Mouse (Mus musculus) limb, embryonic 15.5 days (tissue): ENCODE data around the gene Hoxb5. TPM values are rescaled to one million over a fixed set of nuclear protein-coding genes. Genes with fewer than 3 reads are reported as not detected.

ENCODE experiments used
- ATAC-seq: fragments of 200-750 bp; cut with Nextera tagmentation; 2 replicates; pipeline ENCODE4 v1.8.0; 2017; ENCODE audit warnings: low read depth, moderate TSS enrichment; ENCODE audit not compliant: insufficient number of reproducible peaks, low FRiP score, low TSS enrichment
- H3K27ac ChIP-seq: fragments of 300-500 bp; sonication (generic); 2 replicates; pipeline ENCODE4 v1.5.1; 2015; ENCODE audit warnings: moderate library complexity, mild to moderate bottlenecking, inconsistent platforms
- H3K27me3 ChIP-seq: fragments of 300-500 bp; sonication (generic); 2 replicates; pipeline ENCODE4 v1.6.1; 2015; ENCODE audit warnings: inconsistent platforms
- H3K36me3 ChIP-seq: fragments of 300-500 bp; sonication (generic); 2 replicates; pipeline ENCODE4 v1.6.1; 2015; ENCODE audit warnings: inconsistent platforms
- H3K4me1 ChIP-seq: fragments of 300-500 bp; sonication (generic); 2 replicates; pipeline ENCODE4 v1.6.1; 2015; ENCODE audit warnings: inconsistent platforms
- H3K4me2 ChIP-seq: fragments of 300-500 bp; sonication (generic); 2 replicates; pipeline ENCODE4 v1.6.1; 2015; ENCODE audit warnings: mild to moderate bottlenecking, inconsistent platforms
- H3K4me3 ChIP-seq: fragments of 300-500 bp; sonication (generic); 2 replicates; pipeline ENCODE4 v1.5.1; 2015; ENCODE audit warnings: mild to moderate bottlenecking, inconsistent platforms
- H3K9ac ChIP-seq: fragments of 300-500 bp; sonication (generic); 2 replicates; pipeline ENCODE4 v1.6.1; 2015; ENCODE audit warnings: inconsistent platforms
- H3K9me3 ChIP-seq: fragments of 300-500 bp; sonication (generic); 2 replicates; pipeline ENCODE4 v1.6.1; 2016; ENCODE audit warnings: inconsistent platforms
- WGBS: fragments of 180-500 bp; shearing (Covaris S2); methylation state at CpG from one replicate; pipeline ENCODE4 v1.1.7; 2015; 5-methylcytosine and 5-hydroxymethylcytosine counted together
- polyA plus RNA-seq: library from polyadenylated mRNA; unstranded; fragments of >200 nt; fragmentation: Nextera tagmentation; extraction: Ambion mirVana; gene quantifications from 2 replicates; pipeline ENCODE4 v1.2.1, GENCODE M21; 2015

The Hoxb5 gene
- polyA plus RNA-seq, 1 experiment from 2014 or later: 0.73 TPM

DNA sequence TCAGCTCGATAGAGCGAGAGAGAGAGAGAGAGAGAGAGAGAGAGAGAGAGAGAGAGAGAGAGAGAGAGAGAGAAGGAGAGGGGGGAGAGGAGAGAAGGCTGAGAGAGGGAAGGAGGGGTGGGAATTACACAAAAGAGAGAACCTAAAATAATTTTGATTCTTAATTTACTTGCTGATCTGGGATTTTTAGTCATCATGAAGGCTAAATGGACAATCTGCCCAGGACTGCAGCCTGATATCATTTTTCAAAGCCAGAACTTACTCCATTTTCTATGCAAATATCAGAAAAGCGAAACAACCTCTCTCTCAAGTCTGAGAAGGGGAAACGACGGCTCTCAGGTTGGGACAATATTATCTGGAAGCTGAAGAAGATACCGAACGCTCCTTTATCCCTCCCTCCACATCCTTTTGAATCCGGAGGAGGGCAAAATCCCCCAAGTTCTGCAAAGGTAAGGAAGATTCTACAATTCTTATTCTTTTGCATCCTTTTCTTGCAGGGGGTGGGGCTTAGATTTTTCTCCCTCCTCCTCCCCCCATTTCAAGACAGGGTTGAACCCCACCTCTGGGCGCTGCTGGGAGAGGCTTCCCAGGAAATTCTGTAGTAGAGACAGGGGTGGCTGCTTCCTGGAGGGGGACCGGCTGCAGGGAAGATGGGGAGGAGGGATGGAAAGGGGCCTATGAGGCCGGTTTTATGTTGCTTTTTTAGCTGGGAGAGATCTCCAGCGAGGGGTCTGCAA lies 10.4 kb upstream of the Hoxb5 start:
- peaks cover 14% of the 10 kb centered on the region; the same call in 1 of the 2 replicates for H3K4me1 ChIP-seq
- H3K4me3 ChIP-seq: peak overlapping the region; percentile 28
- WGBS: 2% methylated on average over 12 of the region's 12 CpGs
- H3K36me3 ChIP-seq: no peaks in the 10 kb centered on the region
- peaks cover 98% of the 10 kb centered on the region for H3K27me3 ChIP-seq
- H3K4me2 ChIP-seq: no peak overlapping the region
- no peak for ATAC-seq
- no peak overlapping the region for H3K27ac ChIP-seq
- no peaks in the 10 kb centered on the region for H3K9me3 ChIP-seq
- H3K9ac ChIP-seq: no peak overlapping the region

DNA sequence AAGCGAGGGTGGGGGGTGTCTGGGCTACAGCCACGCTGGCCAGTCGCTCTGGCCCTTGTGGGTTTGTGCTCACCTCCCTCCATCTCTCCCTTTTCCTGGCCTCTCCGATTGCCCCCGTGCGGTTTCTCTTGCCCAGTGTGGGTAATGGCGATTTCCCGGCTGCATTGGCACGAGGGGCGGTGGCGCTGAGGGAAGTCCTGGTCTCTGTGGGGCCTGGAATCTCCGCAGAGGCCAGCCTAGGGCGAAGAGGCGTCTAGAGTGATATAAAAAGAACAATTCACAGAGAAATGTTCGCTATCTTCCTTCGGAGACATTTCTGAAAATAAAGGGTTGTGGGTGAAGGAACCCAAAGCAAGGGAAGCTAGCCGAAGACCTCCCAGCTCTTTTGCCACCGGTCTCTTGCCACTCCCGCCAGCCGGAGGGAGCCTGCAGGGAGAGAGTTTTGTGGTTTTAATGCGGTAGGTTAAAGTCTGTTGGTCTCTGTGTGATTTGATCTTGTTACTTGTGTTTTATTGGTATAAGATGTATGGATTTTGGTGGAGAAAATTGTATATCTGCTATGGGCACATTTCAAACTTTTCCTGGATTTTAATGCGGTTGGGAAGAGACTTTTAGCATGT lies 9.7 kb upstream of the Hoxb5 start:
- Histone ChIP-seq H3K9me3 (no peaks in the 10 kb centered on the region), H3K27ac (no peak overlapping the region), H3K27me3 (peaks cover 98% of the 10 kb centered on the region), H3K9ac (no peak overlapping the region), H3K4me2 (no peak overlapping the region), H3K4me3 (peak overlapping the region; percentile 28), H3K36me3 (no peaks in the 10 kb centered on the region), H3K4me1 (peaks cover 14% of the 10 kb centered on the region; the same call in 1 of the 2 replicates)
- 4% methylated on average over 22 of the region's 22 CpGs for WGBS
- no peak for ATAC-seq

DNA sequence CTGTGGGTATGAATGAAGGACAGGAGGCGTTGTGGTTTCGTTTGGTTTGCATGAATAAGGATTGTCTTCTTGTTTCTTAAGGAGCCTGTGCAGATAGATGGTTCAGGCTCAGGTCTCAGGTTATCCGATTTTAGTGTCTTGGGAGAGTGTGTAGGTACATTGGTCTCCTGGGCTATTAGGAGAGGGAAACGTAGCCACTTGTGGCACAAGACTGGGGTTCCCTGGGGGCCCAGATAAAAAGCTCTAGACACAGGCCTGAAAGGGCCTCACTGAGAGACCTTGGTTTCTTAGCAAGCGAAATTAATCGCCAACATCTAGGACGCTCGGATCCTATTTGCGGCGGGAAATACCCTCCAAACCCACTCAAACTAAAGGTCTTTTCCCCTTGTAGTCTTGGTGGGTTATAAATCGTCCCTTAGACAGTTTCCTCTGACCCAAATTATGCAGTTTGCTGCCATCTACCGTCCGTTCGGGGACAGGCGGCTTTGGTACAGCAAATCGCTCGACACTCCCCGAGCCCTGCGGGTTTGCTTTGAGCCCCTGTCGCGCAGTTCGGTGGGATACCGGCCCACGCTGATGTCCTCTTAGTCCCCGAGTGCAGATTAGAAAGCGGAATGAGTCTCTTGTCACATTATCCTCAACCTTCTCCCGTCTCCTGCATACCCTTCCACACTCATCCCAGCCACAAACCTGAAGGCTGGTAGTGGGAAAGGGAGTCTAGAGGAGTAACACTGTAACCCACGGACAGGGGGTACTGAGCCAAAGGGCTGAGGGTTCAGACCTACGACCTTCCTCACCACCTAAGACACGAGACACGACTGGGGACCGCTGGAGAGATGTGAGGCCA lies 8.7 kb upstream of the Hoxb5 start:
- Histone ChIP-seq H3K4me1 (peaks cover 21% of the 10 kb centered on the region), H3K9ac (no peak overlapping the region), H3K4me2 (peak overlapping the region; percentile 31), H3K9me3 (no peaks in the 10 kb centered on the region), H3K4me3 (peak overlapping the region; percentile 18), H3K36me3 (no peaks in the 10 kb centered on the region), H3K27me3 (peaks cover 99% of the 10 kb centered on the region), H3K27ac (no peak overlapping the region)
- WGBS: under 1% methylated on average over 32 of the region's 32 CpGs
- no peak for ATAC-seq

DNA sequence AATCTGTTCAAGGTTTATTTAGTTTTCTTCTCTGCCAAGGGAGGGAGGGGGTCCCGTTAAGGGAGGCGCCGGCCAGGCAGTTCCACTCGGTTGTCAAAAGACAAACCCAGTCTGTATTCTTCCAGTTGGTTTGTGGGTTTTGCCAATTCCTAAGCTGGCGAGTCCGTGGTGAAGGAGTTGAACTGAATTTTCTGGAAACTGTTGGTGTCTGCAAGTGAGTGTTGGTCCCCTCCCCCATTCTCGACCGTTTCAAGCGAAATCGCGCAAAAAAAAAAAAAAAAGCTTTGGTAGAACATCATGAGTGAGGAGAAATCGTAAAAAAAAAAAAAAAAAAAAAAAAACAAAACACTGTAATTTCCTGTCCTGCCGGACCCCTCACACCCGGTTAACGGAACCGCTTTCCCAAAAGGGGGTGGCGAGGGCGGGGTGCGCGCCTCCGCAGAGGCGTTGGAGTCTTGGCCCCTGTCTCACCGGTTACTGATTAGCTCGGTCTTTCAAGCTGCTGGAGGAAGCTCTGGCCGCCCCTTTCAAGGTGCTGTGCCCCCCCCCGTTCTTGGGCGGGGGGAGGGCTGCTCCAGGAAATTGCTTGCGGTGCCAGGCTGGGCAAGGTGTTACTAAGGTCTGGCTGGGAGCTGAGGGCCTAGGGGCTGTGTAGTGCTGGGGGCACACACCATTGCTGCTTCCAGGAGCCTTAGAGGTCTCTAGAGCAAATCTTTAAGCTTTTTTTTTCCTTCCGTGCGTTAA lies 7.9 kb upstream of the Hoxb5 start:
- no peaks in the 10 kb centered on the region for H3K9me3 ChIP-seq
- H3K4me1 ChIP-seq: peaks cover 21% of the 10 kb centered on the region
- peak overlapping the region; percentile 31; the same call in 1 of the 2 replicates for H3K4me2 ChIP-seq
- H3K4me3 ChIP-seq: peak overlapping the region; percentile 18; the same call in 1 of the 2 replicates
- peaks cover 99% of the 10 kb centered on the region for H3K27me3 ChIP-seq
- no peak overlapping the region for H3K27ac ChIP-seq
- no peak overlapping the region for H3K9ac ChIP-seq
- no peaks in the 10 kb centered on the region for H3K36me3 ChIP-seq
- 1% methylated on average over 30 of the region's 30 CpGs for WGBS
- ATAC-seq: no peak

DNA sequence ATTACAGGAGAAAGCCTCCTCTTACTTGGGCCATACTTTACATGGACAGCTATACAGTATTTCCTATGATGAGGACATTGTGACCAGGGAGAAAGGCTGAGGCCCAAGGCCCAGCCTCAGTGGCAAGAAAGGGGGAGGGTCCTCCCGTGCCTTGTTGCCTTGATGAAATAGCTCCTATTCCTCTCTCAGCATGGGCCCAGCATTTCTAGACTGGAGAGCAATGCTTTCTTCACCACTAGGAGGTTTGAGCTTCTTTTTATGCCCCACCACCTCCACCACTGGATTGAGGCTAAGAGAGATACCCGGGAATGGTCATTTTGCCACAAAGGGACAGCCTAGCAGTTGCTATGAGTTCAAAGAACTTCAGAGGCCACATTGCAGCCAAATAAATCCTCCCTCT lies 6.1 kb upstream of the Hoxb5 start:
- WGBS: 11% methylated on average over 2 of the region's 2 CpGs
- no peak overlapping the region for H3K9ac ChIP-seq
- peaks cover 21% of the 10 kb centered on the region for H3K4me1 ChIP-seq
- H3K27ac ChIP-seq: no peak overlapping the region
- no peaks in the 10 kb centered on the region for H3K36me3 ChIP-seq
- H3K4me2 ChIP-seq: no peak overlapping the region
- H3K9me3 ChIP-seq: no peaks in the 10 kb centered on the region
- ATAC-seq: no peak
- peaks cover 100% of the 10 kb centered on the region for H3K27me3 ChIP-seq
- H3K4me3 ChIP-seq: no peak overlapping the region

DNA sequence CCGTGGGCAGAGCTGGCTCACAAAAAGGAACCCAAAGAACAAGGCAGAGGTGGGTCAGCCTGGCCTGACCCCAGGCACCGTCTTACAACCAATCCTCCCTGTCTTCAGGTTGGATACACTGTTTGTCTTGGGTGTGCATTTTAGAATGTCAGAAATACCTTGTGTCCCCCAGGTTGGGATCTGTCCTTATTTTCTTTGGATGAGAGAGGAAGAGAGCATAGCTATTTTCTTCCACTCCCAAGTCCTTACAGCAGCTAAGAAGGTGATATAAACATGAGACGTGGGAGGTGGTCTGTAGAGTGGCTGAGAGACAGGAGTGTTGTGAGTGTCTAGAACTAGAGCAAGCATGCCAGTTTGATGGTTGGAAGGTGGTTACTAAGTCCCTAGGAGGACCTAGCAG lies 5.7 kb upstream of the Hoxb5 start:
- H3K36me3 ChIP-seq: no peaks in the 10 kb centered on the region
- H3K27ac ChIP-seq: no peak overlapping the region
- ATAC-seq: no peak
- 20% methylated on average over 3 of the region's 3 CpGs for WGBS
- no peak overlapping the region for H3K4me3 ChIP-seq
- H3K4me1 ChIP-seq: peaks cover 21% of the 10 kb centered on the region
- no peak overlapping the region for H3K4me2 ChIP-seq
- H3K27me3 ChIP-seq: peaks cover 100% of the 10 kb centered on the region
- H3K9me3 ChIP-seq: no peaks in the 10 kb centered on the region
- no peak overlapping the region for H3K9ac ChIP-seq

DNA sequence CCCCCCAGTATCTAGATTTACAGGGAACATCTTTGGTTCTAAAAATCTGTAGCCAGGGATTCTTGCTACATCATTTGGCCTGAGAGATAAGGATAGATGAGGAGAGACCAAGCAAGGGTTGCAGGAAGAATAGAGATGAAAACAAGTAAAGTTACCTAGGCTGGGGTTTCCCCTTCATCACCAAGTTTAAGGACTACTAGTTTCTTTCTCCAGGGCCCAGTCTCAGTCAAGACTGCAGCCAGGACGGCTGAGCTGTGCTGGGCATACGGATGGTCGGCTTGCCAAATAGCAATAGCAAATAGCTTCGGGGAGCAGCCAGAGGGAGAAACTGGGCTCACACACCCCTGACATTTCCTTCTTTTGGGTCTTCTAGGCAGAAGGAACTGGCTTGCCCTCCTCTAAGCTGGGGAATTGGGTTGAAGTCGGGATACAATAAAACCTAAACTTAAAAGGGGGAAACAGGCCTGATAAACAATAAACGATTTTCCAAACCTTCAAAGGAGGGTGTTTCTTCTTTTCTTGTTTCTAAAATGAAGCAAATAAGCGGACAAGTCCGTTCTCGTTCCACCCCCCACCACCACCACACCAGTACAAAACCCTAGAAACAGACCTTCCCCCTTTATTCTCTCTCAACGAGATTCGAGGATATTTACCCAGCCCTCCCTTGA lies 5.0 kb upstream of the Hoxb5 start:
- Histone ChIP-seq H3K27me3 (peaks cover 100% of the 10 kb centered on the region), H3K9ac (no peak overlapping the region), H3K4me1 (peaks cover 24% of the 10 kb centered on the region), H3K9me3 (no peaks in the 10 kb centered on the region), H3K4me2 (no peak overlapping the region), H3K4me3 (no peak overlapping the region), H3K27ac (no peak overlapping the region), H3K36me3 (no peaks in the 10 kb centered on the region)
- ATAC-seq: no peak
- WGBS: 10% methylated on average over 11 of the region's 11 CpGs

DNA sequence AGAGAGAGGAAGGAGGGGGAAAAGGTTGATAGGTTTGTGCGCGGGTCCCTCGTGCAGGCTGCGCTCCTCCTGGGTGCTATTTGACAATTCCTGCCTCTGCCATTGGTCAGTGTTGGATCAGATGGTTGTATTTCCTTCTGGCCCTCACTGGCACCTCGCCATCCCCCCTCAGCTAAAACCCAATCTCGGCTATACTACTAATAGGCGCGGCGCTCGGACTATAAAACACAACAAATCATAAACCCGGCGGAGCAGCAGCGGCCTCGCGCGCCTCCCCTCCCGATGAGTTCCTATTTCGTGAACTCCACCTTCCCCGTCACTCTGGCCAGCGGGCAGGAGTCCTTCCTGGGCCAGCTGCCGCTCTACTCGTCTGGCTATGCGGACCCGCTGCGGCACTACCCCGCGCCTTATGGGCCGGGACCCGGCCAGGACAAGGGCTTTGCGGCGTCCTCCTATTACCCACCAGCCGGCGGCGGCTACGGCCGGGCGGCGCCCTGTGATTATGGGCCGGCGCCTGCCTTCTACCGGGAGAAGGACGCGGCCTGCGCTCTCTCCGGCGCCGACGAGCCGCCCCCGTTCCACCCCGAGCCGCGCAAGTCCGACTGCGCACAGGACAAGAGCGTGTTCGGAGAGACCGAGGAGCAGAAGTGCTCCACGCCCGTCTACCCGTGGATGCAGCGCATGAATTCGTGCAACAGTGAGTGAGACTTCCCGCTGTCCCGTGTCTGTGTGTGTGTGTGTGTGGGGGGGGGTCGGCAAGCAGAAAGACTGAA lies 4.1 kb upstream of the Hoxb5 start:
- no peak for ATAC-seq
- peaks cover 100% of the 10 kb centered on the region for H3K27me3 ChIP-seq
- peaks cover 32% of the 10 kb centered on the region for H3K4me1 ChIP-seq
- H3K4me2 ChIP-seq: peak overlapping the region; percentile 39
- H3K36me3 ChIP-seq: no peaks in the 10 kb centered on the region
- under 1% methylated on average over 66 of the region's 66 CpGs for WGBS
- H3K27ac ChIP-seq: no peak overlapping the region
- H3K9ac ChIP-seq: no peak overlapping the region
- H3K4me3 ChIP-seq: peak overlapping the region; percentile 30
- H3K9me3 ChIP-seq: no peaks in the 10 kb centered on the region

DNA sequence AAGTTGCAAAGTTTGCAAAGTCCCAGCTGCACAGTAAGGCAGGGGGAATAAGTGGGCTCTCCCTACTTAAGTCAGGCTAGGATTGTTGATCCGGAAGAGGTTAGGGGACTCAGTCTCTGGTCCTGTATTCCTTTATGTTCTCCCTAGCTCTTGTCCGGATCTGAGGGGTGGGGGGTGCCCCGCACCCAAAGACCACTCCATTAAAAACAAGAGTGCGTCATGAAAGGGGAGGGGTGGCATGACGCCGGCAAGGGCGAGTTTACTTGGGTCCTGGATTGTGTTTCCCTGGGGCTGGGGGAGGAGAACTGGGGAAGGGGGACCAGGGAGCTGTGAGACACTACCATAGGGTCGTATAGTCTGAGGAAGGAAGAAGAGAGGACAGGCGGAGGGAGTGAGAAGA lies 3.4 kb upstream of the Hoxb5 start:
- peak overlapping the region; percentile 30; the same call in 1 of the 2 replicates for H3K4me3 ChIP-seq
- H3K4me1 ChIP-seq: peaks cover 33% of the 10 kb centered on the region
- peak overlapping the region; percentile 39; the same call in 1 of the 2 replicates for H3K4me2 ChIP-seq
- no peak overlapping the region for H3K27ac ChIP-seq
- peaks cover 100% of the 10 kb centered on the region for H3K27me3 ChIP-seq
- H3K9me3 ChIP-seq: no peaks in the 10 kb centered on the region
- H3K36me3 ChIP-seq: no peaks in the 10 kb centered on the region
- WGBS: 4% methylated on average over 9 of the region's 9 CpGs
- no peak for ATAC-seq
- no peak overlapping the region for H3K9ac ChIP-seq

DNA sequence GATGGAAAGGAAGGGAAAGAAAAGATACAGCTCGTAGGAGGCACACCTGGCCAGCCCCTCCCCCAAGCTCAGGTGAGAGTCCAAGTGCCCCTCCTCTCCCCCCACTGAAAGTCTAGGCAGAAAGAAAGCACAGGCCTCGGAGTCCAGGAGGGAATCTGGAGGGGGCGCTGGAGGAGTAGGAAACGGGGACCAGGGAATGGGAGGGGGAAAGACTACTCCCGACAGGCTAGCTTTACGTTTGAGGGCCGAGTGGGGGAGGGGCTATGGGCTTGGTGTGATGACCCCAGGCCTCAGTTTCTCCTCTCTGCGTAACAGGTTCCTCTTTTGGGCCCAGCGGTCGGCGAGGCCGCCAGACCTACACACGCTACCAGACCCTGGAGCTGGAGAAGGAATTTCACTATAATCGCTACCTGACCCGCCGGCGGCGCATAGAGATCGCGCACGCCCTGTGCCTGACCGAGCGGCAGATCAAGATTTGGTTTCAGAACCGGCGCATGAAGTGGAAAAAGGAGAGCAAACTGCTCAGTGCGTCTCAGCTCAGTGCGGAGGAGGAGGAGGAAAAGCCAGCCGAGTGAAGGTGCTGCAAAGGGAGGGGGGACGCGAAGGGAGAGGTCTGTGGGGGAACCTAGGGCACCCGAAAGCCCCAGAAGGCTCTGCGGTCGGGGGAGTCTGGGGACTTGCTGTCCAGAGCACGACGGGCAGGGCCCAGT lies 2.6 kb upstream of the Hoxb5 start:
- Histone ChIP-seq H3K9ac (no peak overlapping the region), H3K36me3 (no peaks in the 10 kb centered on the region), H3K4me3 (0 out of 2 replicates have a peak overlapping the region, but pooled peaks have one; percentile 5), H3K27ac (no peak overlapping the region), H3K9me3 (no peaks in the 10 kb centered on the region), H3K4me2 (no peak overlapping the region), H3K4me1 (peaks cover 27% of the 10 kb centered on the region), H3K27me3 (peaks cover 100% of the 10 kb centered on the region)
- ATAC-seq: no peak
- WGBS: 7% methylated on average over 34 of the region's 35 CpGs
